In the genomic region with DNA sequence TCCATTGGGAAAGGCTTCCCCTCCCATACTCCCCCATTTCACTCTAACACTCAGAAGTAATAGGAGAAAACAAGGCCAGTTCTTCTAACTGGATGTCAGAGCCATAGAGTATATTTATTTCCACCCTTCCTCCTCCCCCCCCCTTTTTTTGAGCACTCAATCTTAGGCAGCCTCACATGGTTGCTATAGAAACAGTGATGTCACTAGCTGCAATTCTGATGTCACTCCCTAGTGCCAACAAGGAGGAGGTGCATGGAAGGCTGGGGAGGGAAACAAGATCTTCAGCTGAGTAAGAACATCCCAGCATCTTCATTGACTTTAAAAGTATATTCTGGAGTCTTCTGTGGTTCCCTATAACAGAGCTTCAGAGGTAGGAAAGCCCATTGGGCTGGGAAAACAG, we compare ENCODE assay signal across 26 mouse cellular contexts. TPM values are rescaled to one million over a fixed set of nuclear protein-coding genes. Genes with fewer than 3 reads are reported as not detected.
DNase-seq lines count a peak whose midpoint lies in the region; ATAC-seq lines count a peak whose summit lies in the region.
"Had no signal": no experiment of that assay in that cellular context is flagged by ENCODE, and none has a peak within 500 bp of the region (broad histone marks: within the 10 kb centered on the region; RNA-seq: fewer than 3 reads in every experiment).

Gene Akap3, plus strand, starts transcription at position 218 of the 400 bp plus-strand sequence.

- H3K9ac ChIP-seq in intestine, embryonic 14.5 days (ENCODE audit: low read length) = no peak within 1 kb of the TSS
- H3K9ac ChIP-seq in intestine, embryonic 16.5 days (ENCODE audit: low read depth, low read length) = no peak within 1 kb of the TSS
- H3K9ac ChIP-seq: heart, embryonic 12.5 days; hindbrain, embryonic 14.5 days; limb, embryonic 12.5 days; liver, embryonic 13.5 days; lung, embryonic 15.5 days; neural tube, embryonic 13.5 days had no signal

- ATAC-seq in intestine, embryonic 14.5 days (replicated peaks; ENCODE audit: low FRiP score, low TSS enrichment, low read depth) = no peak
- ATAC-seq in intestine, embryonic 16.5 days = no peak
- no peak for ATAC-seq in cerebellum, adult (ENCODE audit: insufficient number of reproducible peaks, low FRiP score, low TSS enrichment)
- ATAC-seq: intestine, postnatal 0 days; Patski had no signal

- no peaks in the 10 kb centered on the region for H3K36me3 ChIP-seq in intestine, embryonic 14.5 days (ENCODE audit: control insufficient read depth, insufficient read depth, low read length)
- no peaks in the 10 kb centered on the region for H3K36me3 ChIP-seq in intestine, embryonic 16.5 days (ENCODE audit: control insufficient read depth, insufficient read depth, low read length)
- H3K36me3 ChIP-seq in splenic B cell, adult 2 months (ENCODE audit: control insufficient read depth, insufficient read depth, low read length, poor library complexity, severe bottlenecking) = no peaks in the 10 kb centered on the region
- H3K36me3 ChIP-seq: heart, embryonic 12.5 days; limb, embryonic 12.5 days; liver, embryonic 13.5 days; lung, embryonic 15.5 days; neural tube, embryonic 13.5 days had no signal

- H3K27me3 ChIP-seq in intestine, embryonic 14.5 days (replicated peaks; ENCODE audit: control insufficient read depth, insufficient read depth, low read length) = peaks cover 4% of the 10 kb centered on the region; the same call in 1 of the 2 replicates
- H3K27me3 ChIP-seq in intestine, embryonic 16.5 days (replicated peaks; ENCODE audit: control insufficient read depth, insufficient read depth, low read length) = no peaks in the 10 kb centered on the region
- no peaks in the 10 kb centered on the region for H3K27me3 ChIP-seq in splenic B cell, adult 2 months (ENCODE audit: control insufficient read depth, insufficient read depth, low read length, poor library complexity, severe bottlenecking)
- H3K27me3 ChIP-seq: liver, embryonic 13.5 days; lung, embryonic 15.5 days had no signal

- peaks cover 5% of the 10 kb centered on the region for H3K4me1 ChIP-seq in intestine, embryonic 14.5 days (replicated peaks; ENCODE audit: control insufficient read depth, insufficient read depth, low read length)
- peaks cover 4% of the 10 kb centered on the region; the same call in 1 of the 2 replicates for H3K4me1 ChIP-seq in intestine, embryonic 16.5 days (ENCODE audit: control insufficient read depth, insufficient read depth, low read length)

- H3K4me2 ChIP-seq in intestine, embryonic 14.5 days (ENCODE audit: low read length) = no peak within 1 kb of the TSS
- no peak within 1 kb of the TSS for H3K4me2 ChIP-seq in intestine, embryonic 16.5 days (ENCODE audit: low read depth, low read length)
- H3K4me2 ChIP-seq: heart, embryonic 12.5 days; hindbrain, embryonic 14.5 days; limb, embryonic 12.5 days; liver, embryonic 13.5 days; lung, embryonic 15.5 days; midbrain, embryonic 11.5 days; neural tube, embryonic 13.5 days had no signal

- no peak within 1 kb of the TSS for H3K4me3 ChIP-seq in intestine, embryonic 14.5 days (ENCODE audit: low read depth, low read length)
- H3K4me3 ChIP-seq in intestine, embryonic 16.5 days (ENCODE audit: low read length) = no peak within 1 kb of the TSS
- H3K4me3 ChIP-seq: gastrocnemius, adult 2 months; heart, embryonic 12.5 days; limb, embryonic 12.5 days; liver, embryonic 13.5 days; lung, embryonic 15.5 days; neural tube, embryonic 13.5 days had no signal

- no peaks in the 10 kb centered on the region for H3K9me3 ChIP-seq in intestine, embryonic 14.5 days (ENCODE audit: control insufficient read depth, low read length)
- H3K9me3 ChIP-seq in intestine, embryonic 16.5 days (ENCODE audit: control insufficient read depth, low read length) = no peaks in the 10 kb centered on the region
- H3K9me3 ChIP-seq: heart, embryonic 12.5 days; limb, embryonic 12.5 days; liver, embryonic 13.5 days; lung, embryonic 15.5 days; neural tube, embryonic 13.5 days had no signal

- H3K27ac ChIP-seq in intestine, embryonic 14.5 days (ENCODE audit: low read depth) = no peak within 1 kb of the TSS
- H3K27ac ChIP-seq in intestine, embryonic 16.5 days (ENCODE audit: low read length) = no peak within 1 kb of the TSS
- H3K27ac ChIP-seq: gastrocnemius, adult 2 months; hindbrain, embryonic 14.5 days; limb, embryonic 12.5 days; liver, embryonic 13.5 days; lung, embryonic 15.5 days; neural tube, embryonic 13.5 days had no signal

- peak; percentile 21 for DNase-seq in intestine, embryonic 14.5 days (ENCODE audit: low spot score)
- DNase-seq in CD4-positive helper T cell, adult 2 months (ENCODE audit: low read depth, low spot score) = peak; percentile 32
- peak; percentile 17 for DNase-seq in T-cell, adult 2 months (ENCODE audit: low spot score)
- peak; percentile 38 for DNase-seq in splenic B cell, adult 2 months (ENCODE audit: low read depth, low spot score)
- no peak for DNase-seq in kidney, postnatal 25 days
- DNase-seq: adrenal gland, postnatal 14 days; cerebellum, adult 9-10 months; gastrocnemius, adult 2 months; heart, postnatal 14 days; liver, embryonic 13.5 days; right cerebral cortex, postnatal 14 days; spleen, adult 18-20 months had no signal

RNA-seq across cellular contexts. Expression of gene Akap3, which starts in this region (rescaled TPM):
- polyA plus RNA-seq in intestine, embryonic 14.5 days (2014; fragmentation: Nextera tagmentation; extraction: Ambion mirVana) = 0.08 TPM in 1 of 2 replicates, not detected in the other
- polyA plus RNA-seq in intestine, embryonic 16.5 days (2015; fragmentation: Nextera tagmentation; extraction: Ambion mirVana) = not detected in 2 replicates
- polyA plus RNA-seq: embryonic facial prominence, embryonic 14.5 days; heart, embryonic 12.5 days; intestine, postnatal 0 days; kidney, embryonic 16.5 days; limb, embryonic 12.5 days; liver, embryonic 13.5 days; lung, embryonic 15.5 days; neural tube, embryonic 13.5 days; Patski; stomach, embryonic 14.5 days; thymus, postnatal 0 days had no signal

Comparison
In these comparisons a context has a peak if more than half of its experiments do, and no peak if none do; other contexts are left out.
1. Peak in DNase-seq in intestine, embryonic 14.5 days; RNA of the gene not detected or under 1 TPM.
2. DNase-seq: peak in CD4-positive helper T cell, adult 2 months (single experiment), T-cell, adult 2 months (single experiment) and splenic B cell, adult 2 months (single experiment); none in kidney, postnatal 25 days (0 of 2).